Mouse (Mus musculus) embryonic fibroblast, embryonic 13.5 days (primary cell): ENCODE results near the gene Rcor3.

Source experiments
- CTCF ChIP-seq: IDR thresholded peaks from 2 replicates; pipeline ENCODE4 v1.5.1; 2011; ENCODE audit warnings: mild to moderate bottlenecking, control low read depth, low read length, moderate library complexity, borderline replicate concordance; ENCODE audit not compliant: insufficient read depth
- POLR2A ChIP-seq: IDR thresholded peaks from 2 replicates; pipeline ENCODE4 v1.6.1; 2011; ENCODE audit warnings: low read depth, mild to moderate bottlenecking, control low read depth, low read length, moderate library complexity

DNA sequence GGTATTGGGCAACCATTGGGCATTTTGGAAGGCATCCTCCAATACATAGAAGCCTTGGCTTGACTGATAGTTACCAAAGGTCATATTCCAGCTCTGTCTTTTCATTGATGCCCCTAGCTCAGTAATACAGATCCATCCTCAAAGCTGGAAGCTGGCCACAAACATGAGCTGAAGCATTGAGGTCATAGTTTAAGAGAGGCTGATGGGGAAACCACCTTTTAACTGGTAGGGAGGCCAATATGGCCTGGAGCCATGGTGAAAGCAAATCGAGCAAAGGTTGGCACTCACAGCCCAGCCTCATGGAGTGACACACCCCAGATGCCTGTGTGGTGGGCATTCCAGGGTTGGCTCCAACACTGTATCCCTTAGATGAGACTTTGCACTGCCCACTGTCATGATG, 55.2 kb downstream of the Rcor3 start:
- no peak for TF ChIP-seq CTCF
- no peak for TF ChIP-seq POLR2A
